Mouse (Mus musculus) embryonic facial prominence, embryonic 15.5 days (tissue): ENCODE measurements around the gene Filip1l. TPM values are rescaled to one million over a fixed set of nuclear protein-coding genes. Genes with fewer than 3 reads are reported as not detected.
"Not testable (repeated sequence)": the region's sequence is repeated elsewhere in the genome, so short reads cannot be mapped to it uniquely, and the experiment has no call there.

Experiments used
- ATAC-seq: fragments of 200-750 bp; cut with Nextera tagmentation; 2 replicates; pipeline ENCODE4 v1.8.0; 2017; ENCODE audit warnings: low read depth, moderate TSS enrichment; ENCODE audit not compliant: insufficient number of reproducible peaks, low FRiP score, low TSS enrichment
- H3K27ac ChIP-seq: fragments of 300-500 bp; sonication (generic); replicated peaks from 2 replicates; pipeline ENCODE4 v1.5.1; 2015; ENCODE audit warnings: mild to moderate bottlenecking, inconsistent platforms
- H3K27me3 ChIP-seq: fragments of 300-500 bp; sonication (generic); 2 replicates; pipeline ENCODE4 v1.6.1; 2015; ENCODE audit warnings: inconsistent platforms
- H3K36me3 ChIP-seq: fragments of 300-500 bp; sonication (generic); 2 replicates; pipeline ENCODE4 v1.6.1; 2015; ENCODE audit warnings: mild to moderate bottlenecking, inconsistent platforms
- H3K4me1 ChIP-seq: fragments of 300-500 bp; sonication (generic); 2 replicates; pipeline ENCODE4 v1.6.1; 2015; ENCODE audit warnings: inconsistent platforms
- H3K4me2 ChIP-seq: fragments of 300-500 bp; sonication (generic); replicated peaks from 2 replicates; pipeline ENCODE4 v1.6.1; 2015; ENCODE audit warnings: mild to moderate bottlenecking, inconsistent platforms
- H3K4me3 ChIP-seq: fragments of 300-500 bp; sonication (generic); replicated peaks from 2 replicates; pipeline ENCODE4 v1.5.1; 2015; ENCODE audit warnings: mild to moderate bottlenecking, inconsistent platforms
- H3K9ac ChIP-seq: fragments of 300-500 bp; sonication (generic); 2 replicates; pipeline ENCODE4 v1.6.1; 2015; ENCODE audit warnings: inconsistent platforms
- H3K9me3 ChIP-seq: fragments of 300-500 bp; sonication (generic); replicated peaks from 2 replicates; pipeline ENCODE4 v1.6.1; 2016; ENCODE audit warnings: inconsistent platforms
- WGBS: fragments of 180-500 bp; shearing (Covaris S2); methylation state at CpG from one replicate; pipeline ENCODE4 v1.1.7; 2015; 5-methylcytosine and 5-hydroxymethylcytosine counted together
- polyA plus RNA-seq: library from polyadenylated mRNA; unstranded; fragments of >200 nt; fragmentation: Nextera tagmentation; extraction: Ambion mirVana; gene quantifications from 2 replicates; pipeline ENCODE4 v1.2.1, GENCODE M21; 2015

Gene Filip1l
- polyA plus RNA-seq, 1 experiment from 2014 or later = 25.9 TPM

GRCm38 (mm10) chr16:57375248-57375837 lies 22.4 kb downstream of the Filip1l start:
- no peak for ATAC-seq
- H3K27ac ChIP-seq = no peak overlapping the region

GRCm38 (mm10) chr16:57378631-57379330 lies 25.9 kb downstream of the Filip1l start:
- Histone ChIP-seq H3K4me1 (0 out of 2 replicates have a peak, but pooled peaks cover 3% of the 10 kb centered on the region), H3K9ac (no peak overlapping the region), H3K27ac (no peak overlapping the region), H3K36me3 (no peaks in the 10 kb centered on the region), H3K4me3 (no peak overlapping the region), H3K4me2 (no peak overlapping the region), H3K9me3 (no peaks in the 10 kb centered on the region), H3K27me3 (no peaks in the 10 kb centered on the region)
- ATAC-seq = no peak
- WGBS = 76% methylated on average over 9 of the region's 9 CpGs

More at GRCm38 (mm10) chr16:57375248-57375837, 22.4 kb downstream of the Filip1l start:
- Histone ChIP-seq H3K9me3 (no peaks in the 10 kb centered on the region), H3K4me1 (no peaks in the 10 kb centered on the region), H3K9ac (no peak overlapping the region), H3K4me3 (no peak overlapping the region), H3K4me2 (no peak overlapping the region), H3K36me3 (no peaks in the 10 kb centered on the region), H3K27me3 (no peaks in the 10 kb centered on the region)
- WGBS = 57% methylated on average over 7 of the region's 7 CpGs

GRCm38 (mm10) chr16:57383266-57383971 lies 30.5 kb downstream of the Filip1l start:
- peak; percentile 48; the same call in 1 of the 2 replicates for ATAC-seq
- Histone ChIP-seq H3K27ac (peak overlapping the region; percentile 48; the same call in 1 of the 2 replicates), H3K4me3 (no peak overlapping the region), H3K9ac (no peak overlapping the region), H3K36me3 (no peaks in the 10 kb centered on the region), H3K4me1 (0 out of 2 replicates have a peak, but pooled peaks cover 6% of the 10 kb centered on the region), H3K9me3 (no peaks in the 10 kb centered on the region), H3K27me3 (no peaks in the 10 kb centered on the region), H3K4me2 (no peak overlapping the region)
- 28% methylated on average over 8 of the region's 8 CpGs for WGBS

GRCm38 (mm10) chr16:57384274-57384673 lies 31.4 kb downstream of the Filip1l start:
- no peak for ATAC-seq
- no peak overlapping the region for H3K4me3 ChIP-seq
- no peak overlapping the region for H3K4me2 ChIP-seq
- 0 out of 2 replicates have a peak, but pooled peaks cover 6% of the 10 kb centered on the region for H3K4me1 ChIP-seq
- 79% methylated on average over 2 of the region's 2 CpGs for WGBS
- no peaks in the 10 kb centered on the region for H3K36me3 ChIP-seq
- no peaks in the 10 kb centered on the region for H3K27me3 ChIP-seq
- H3K27ac ChIP-seq = no peak overlapping the region
- H3K9ac ChIP-seq = no peak overlapping the region
- no peaks in the 10 kb centered on the region for H3K9me3 ChIP-seq

GRCm38 (mm10) chr16:57389566-57390251 lies 36.8 kb downstream of the Filip1l start:
- no peak overlapping the region for H3K4me2 ChIP-seq
- ATAC-seq = no peak
- WGBS = 82% methylated on average over 15 of the region's 15 CpGs
- H3K36me3 ChIP-seq = no peaks in the 10 kb centered on the region
- H3K9me3 ChIP-seq = no peaks in the 10 kb centered on the region
- H3K4me1 ChIP-seq = no peaks in the 10 kb centered on the region
- no peak overlapping the region for H3K4me3 ChIP-seq
- H3K27ac ChIP-seq = no peak overlapping the region
- H3K9ac ChIP-seq = no peak overlapping the region
- H3K27me3 ChIP-seq = no peaks in the 10 kb centered on the region

- H3K27ac ChIP-seq, H3K4me2 ChIP-seq, H3K9me3 ChIP-seq, H3K9ac ChIP-seq, H3K4me3 ChIP-seq, H3K27me3 ChIP-seq, H3K4me1 ChIP-seq, ATAC-seq, H3K36me3 ChIP-seq: not testable (repeated sequence)
- 27% methylated on average over 29 of the region's 39 CpGs for WGBS
Measured at GRCm38 (mm10) chr16:57391171-57391570, 38.3 kb downstream of the Filip1l start.

- Histone ChIP-seq H3K4me3 (no peak overlapping the region), H3K9me3 (no peaks in the 10 kb centered on the region), H3K27ac (no peak overlapping the region), H3K4me1 (no peaks in the 10 kb centered on the region), H3K36me3 (no peaks in the 10 kb centered on the region), H3K9ac (no peak overlapping the region), H3K4me2 (no peak overlapping the region), H3K27me3 (no peaks in the 10 kb centered on the region)
- WGBS = 59% methylated on average over 2 of the region's 2 CpGs
- no peak for ATAC-seq
Measured at GRCm38 (mm10) chr16:57392461-57392860, 39.6 kb downstream of the Filip1l start.

GRCm38 (mm10) chr16:57393161-57393560 lies 40.3 kb downstream of the Filip1l start:
- Histone ChIP-seq H3K36me3 (no peaks in the 10 kb centered on the region), H3K4me2 (0 out of 2 replicates have a peak overlapping the region, but pooled peaks have one; percentile 4), H3K27ac (0 out of 2 replicates have a peak overlapping the region, but pooled peaks have one; percentile 5), H3K9me3 (no peaks in the 10 kb centered on the region), H3K9ac (no peak overlapping the region), H3K4me1 (peaks cover 5% of the 10 kb centered on the region), H3K4me3 (no peak overlapping the region), H3K27me3 (no peaks in the 10 kb centered on the region)
- no peak for ATAC-seq
- WGBS = 50% methylated on average over 11 of the region's 11 CpGs

GRCm38 (mm10) chr16:57396249-57396648 lies 43.4 kb downstream of the Filip1l start:
- Histone ChIP-seq H3K9ac (no peak overlapping the region), H3K36me3 (no peaks in the 10 kb centered on the region), H3K4me1 (peaks cover 12% of the 10 kb centered on the region), H3K4me3 (no peak overlapping the region), H3K27me3 (no peaks in the 10 kb centered on the region), H3K4me2 (no peak overlapping the region), H3K9me3 (no peaks in the 10 kb centered on the region), H3K27ac (no peak overlapping the region)
- ATAC-seq = no peak
- 74% methylated on average over 6 of the region's 6 CpGs for WGBS

GRCm38 (mm10) chr16:57397845-57398244 lies 45.0 kb downstream of the Filip1l start:
- Histone ChIP-seq H3K9me3 (no peaks in the 10 kb centered on the region), H3K4me2 (no peak overlapping the region), H3K4me3 (no peak overlapping the region), H3K36me3 (no peaks in the 10 kb centered on the region), H3K9ac (no peak overlapping the region), H3K27ac (no peak overlapping the region), H3K27me3 (no peaks in the 10 kb centered on the region), H3K4me1 (peaks cover 17% of the 10 kb centered on the region)
- 35% methylated on average over 6 of the region's 6 CpGs for WGBS
- no peak for ATAC-seq
